Mouse (Mus musculus) erythroblast, embryonic 14.5 days (primary cell): ENCODE measurements around the gene Rnf114. TPM values are rescaled to one million over a fixed set of nuclear protein-coding genes. Genes with fewer than 3 reads are reported as not detected.

Experiments
- H3K27me3 ChIP-seq: 2 replicates; pipeline ENCODE4 v1.6.1; 2012; ENCODE audit warnings: inconsistent platforms; ENCODE audit not compliant: control insufficient read depth
- H3K36me3 ChIP-seq: 2 replicates; pipeline ENCODE4 v1.6.1; 2012; ENCODE audit warnings: mild to moderate bottlenecking, inconsistent platforms; ENCODE audit not compliant: control insufficient read depth
- H3K4me1 ChIP-seq: 2 replicates; pipeline ENCODE4 v1.6.1; 2012; ENCODE audit warnings: inconsistent platforms; ENCODE audit not compliant: control insufficient read depth
- H3K4me3 ChIP-seq: replicated peaks from 2 replicates; pipeline ENCODE3; 2012; ENCODE audit warnings: moderate library complexity, mild to moderate bottlenecking, inconsistent platforms
- H3K9me3 ChIP-seq: 2 replicates; pipeline ENCODE4 v1.6.1; 2012; ENCODE audit warnings: low read length, inconsistent platforms, mixed read lengths; ENCODE audit not compliant: control insufficient read depth
- GATA1 ChIP-seq: IDR thresholded peaks from 2 replicates; pipeline ENCODE4 v1.6.1; 2012; ENCODE audit warnings: low read length, inconsistent platforms, mixed read lengths
- TAL1 ChIP-seq: IDR thresholded peaks from 3 replicates; pipeline ENCODE4 v1.6.1; 2012; ENCODE audit warnings: low read length, inconsistent platforms, mixed read lengths
- polyA plus RNA-seq: library from polyadenylated mRNA; stranded (reverse); fragments of >175 nt; gene quantifications from 2 replicates; pipeline ENCODE4 v1.2.3, GENCODE M21; 2012

Rnf114 gene
- polyA plus RNA-seq, 1 experiment = 0.89 TPM

DNA sequence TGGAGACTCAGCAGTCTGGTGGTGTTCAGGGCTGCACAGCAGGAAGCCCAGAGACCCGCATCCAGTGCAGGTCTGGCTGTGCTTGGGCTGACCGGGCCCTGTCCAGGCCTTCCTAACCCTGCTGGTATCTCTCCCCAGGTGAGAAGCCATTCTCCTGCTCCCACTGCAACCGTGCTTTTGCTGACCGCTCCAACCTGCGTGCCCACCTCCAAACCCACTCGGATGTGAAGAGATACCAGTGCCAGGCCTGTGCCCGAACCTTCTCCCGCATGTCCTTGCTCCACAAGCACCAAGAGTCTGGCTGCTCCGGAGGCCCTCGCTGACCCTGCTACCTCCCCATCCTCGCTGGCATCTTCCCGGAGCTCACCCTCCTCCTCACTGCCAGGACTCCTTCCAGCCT lies 49.3 kb downstream of the Rnf114 start:
- no peaks in the 10 kb centered on the region; the same call in 1 of the 2 replicates for H3K36me3 ChIP-seq
- TF ChIP-seq TAL1 = no peak
- H3K27me3 ChIP-seq = peaks cover 52% of the 10 kb centered on the region
- H3K4me3 ChIP-seq = no peak overlapping the region
- peaks cover 7% of the 10 kb centered on the region for H3K4me1 ChIP-seq
- no peaks in the 10 kb centered on the region; the same call in 1 of the 2 replicates for H3K9me3 ChIP-seq

DNA sequence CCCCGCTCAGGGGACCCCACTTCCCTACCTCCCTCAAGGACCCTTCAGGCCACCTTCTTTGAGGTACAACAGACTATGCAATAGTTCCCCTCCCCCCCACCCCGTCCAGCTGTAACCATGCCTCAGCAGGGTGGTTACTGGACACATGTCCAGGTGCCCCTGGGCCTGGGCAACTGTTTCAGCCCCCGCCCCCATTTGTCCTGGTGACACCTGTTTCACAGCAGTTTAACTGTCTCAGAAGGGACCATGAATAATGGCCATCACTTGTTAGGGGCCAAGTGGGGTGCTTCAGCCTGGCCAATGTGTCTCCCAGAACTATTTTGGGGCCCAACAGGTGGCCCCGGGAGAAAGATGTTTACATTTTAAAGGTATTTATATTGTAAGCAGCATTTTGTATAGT lies 49.9 kb downstream of the Rnf114 start:
- no peak overlapping the region for H3K4me3 ChIP-seq
- H3K4me1 ChIP-seq = peaks cover 7% of the 10 kb centered on the region
- TF ChIP-seq TAL1 = no peak
- TF ChIP-seq GATA1 = no peak
- H3K27me3 ChIP-seq = peaks cover 46% of the 10 kb centered on the region
- no peaks in the 10 kb centered on the region; the same call in 1 of the 2 replicates for H3K9me3 ChIP-seq
- no peaks in the 10 kb centered on the region; the same call in 1 of the 2 replicates for H3K36me3 ChIP-seq

GRCm38 (mm10) chr2:167543121-167544003 lies 50.9 kb downstream of the Rnf114 start:
- H3K27me3 ChIP-seq = peaks cover 36% of the 10 kb centered on the region
- no peaks in the 10 kb centered on the region; the same call in 1 of the 2 replicates for H3K36me3 ChIP-seq
- TF ChIP-seq GATA1 (no peak), TAL1 (no peak)
- no peaks in the 10 kb centered on the region; the same call in 1 of the 2 replicates for H3K9me3 ChIP-seq
- no peaks in the 10 kb centered on the region for H3K4me1 ChIP-seq
- H3K4me3 ChIP-seq = no peak overlapping the region

GRCm38 (mm10) chr2:167544004-167544356 lies 51.5 kb downstream of the Rnf114 start:
- H3K4me1 ChIP-seq = no peaks in the 10 kb centered on the region
- peaks cover 30% of the 10 kb centered on the region for H3K27me3 ChIP-seq
- no peaks in the 10 kb centered on the region; the same call in 1 of the 2 replicates for H3K9me3 ChIP-seq
- no peak for TF ChIP-seq TAL1
- no peak for TF ChIP-seq GATA1
- no peaks in the 10 kb centered on the region; the same call in 1 of the 2 replicates for H3K36me3 ChIP-seq
- H3K4me3 ChIP-seq = no peak overlapping the region

DNA sequence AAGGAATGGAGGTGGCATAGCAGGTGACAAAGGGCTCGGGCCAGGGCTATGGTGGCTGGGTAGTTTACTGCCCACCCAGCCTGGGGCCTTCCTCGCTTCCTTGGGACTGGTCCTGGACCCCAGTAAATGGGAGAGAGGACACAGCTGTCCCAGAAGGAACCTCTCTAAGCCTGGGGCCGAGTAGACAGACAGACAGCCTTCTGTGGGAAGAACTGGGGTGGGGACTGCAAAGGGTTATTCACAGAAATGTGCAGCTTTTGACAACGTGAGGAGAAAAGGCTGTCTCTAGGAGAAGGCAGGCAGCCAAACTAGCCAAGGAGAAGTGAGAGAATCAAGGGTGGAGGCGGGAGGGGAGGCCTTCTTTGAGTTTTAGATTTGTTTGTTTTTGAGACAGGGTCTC lies 52.0 kb downstream of the Rnf114 start:
- TF ChIP-seq GATA1 (no peak), TAL1 (no peak)
- H3K27me3 ChIP-seq = peaks cover 25% of the 10 kb centered on the region
- no peak overlapping the region for H3K4me3 ChIP-seq
- H3K4me1 ChIP-seq = no peaks in the 10 kb centered on the region
- H3K36me3 ChIP-seq = no peaks in the 10 kb centered on the region; the same call in 1 of the 2 replicates
- H3K9me3 ChIP-seq = no peaks in the 10 kb centered on the region

DNA sequence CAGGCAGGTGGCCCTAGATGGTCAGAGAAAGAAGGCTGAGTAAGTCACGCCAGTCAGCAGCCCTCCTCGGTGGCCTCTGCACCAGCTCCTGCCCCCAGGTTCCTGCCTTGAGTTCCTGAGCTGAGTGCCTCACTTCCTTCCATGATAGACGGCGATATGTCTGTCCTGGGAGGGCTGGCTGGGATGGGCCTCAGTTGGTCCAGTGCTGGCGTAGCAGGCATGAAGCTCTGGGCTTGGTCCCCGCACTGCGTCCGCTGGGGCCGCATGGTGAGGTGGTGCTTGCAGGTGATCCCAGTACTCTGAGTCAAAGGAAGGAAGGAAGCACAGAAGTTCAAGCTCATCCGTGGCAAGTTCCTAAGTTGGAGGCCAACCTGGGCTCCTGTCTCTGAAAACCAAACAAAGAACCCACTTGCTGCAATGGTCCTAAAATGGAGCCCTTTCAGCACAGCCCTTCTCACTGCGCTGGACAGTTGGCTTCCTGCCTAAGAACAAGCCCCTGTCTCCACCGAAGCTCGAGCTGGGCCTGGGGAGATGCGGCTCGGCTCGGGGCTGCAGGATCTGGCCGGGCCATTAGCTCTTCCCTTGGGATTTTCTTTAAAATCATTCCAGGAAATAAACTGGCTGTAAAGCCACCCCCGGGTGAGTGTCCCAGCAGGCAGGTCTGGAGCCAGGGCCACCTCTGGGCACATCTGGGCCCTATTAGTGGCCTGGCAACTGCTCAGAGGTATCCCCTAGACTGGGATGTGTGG lies 54.2 kb downstream of the Rnf114 start:
- Histone ChIP-seq H3K4me1 (no peaks in the 10 kb centered on the region), H3K27me3 (peaks cover 5% of the 10 kb centered on the region), H3K9me3 (no peaks in the 10 kb centered on the region), H3K36me3 (no peaks in the 10 kb centered on the region; the same call in 1 of the 2 replicates), H3K4me3 (no peak overlapping the region)
- no peak for TF ChIP-seq TAL1
- no peak for TF ChIP-seq GATA1

DNA sequence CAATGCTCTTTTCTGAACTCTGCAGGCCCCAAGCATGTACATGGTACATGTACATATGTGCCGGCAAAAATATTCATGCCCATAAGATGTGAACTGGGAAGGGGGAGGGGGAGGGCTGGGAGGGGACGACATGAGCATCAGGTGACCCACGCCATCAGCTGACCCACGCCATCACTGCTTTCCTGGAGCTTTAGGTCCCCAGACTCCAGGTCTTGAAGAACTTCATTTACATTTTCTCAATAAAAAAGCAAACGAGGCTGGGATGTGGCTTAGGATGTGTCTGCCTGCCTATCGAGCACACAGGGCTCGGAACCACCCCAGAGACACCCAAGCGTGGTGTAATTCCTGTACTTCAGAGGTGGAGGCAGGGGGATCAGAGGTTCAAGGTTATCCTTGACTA lies 55.0 kb downstream of the Rnf114 start:
- TF ChIP-seq GATA1 (no peak), TAL1 (no peak)
- Histone ChIP-seq H3K4me3 (no peak overlapping the region), H3K36me3 (no peaks in the 10 kb centered on the region), H3K9me3 (no peaks in the 10 kb centered on the region), H3K4me1 (no peaks in the 10 kb centered on the region), H3K27me3 (no peaks in the 10 kb centered on the region; the same call in 1 of the 2 replicates)

DNA sequence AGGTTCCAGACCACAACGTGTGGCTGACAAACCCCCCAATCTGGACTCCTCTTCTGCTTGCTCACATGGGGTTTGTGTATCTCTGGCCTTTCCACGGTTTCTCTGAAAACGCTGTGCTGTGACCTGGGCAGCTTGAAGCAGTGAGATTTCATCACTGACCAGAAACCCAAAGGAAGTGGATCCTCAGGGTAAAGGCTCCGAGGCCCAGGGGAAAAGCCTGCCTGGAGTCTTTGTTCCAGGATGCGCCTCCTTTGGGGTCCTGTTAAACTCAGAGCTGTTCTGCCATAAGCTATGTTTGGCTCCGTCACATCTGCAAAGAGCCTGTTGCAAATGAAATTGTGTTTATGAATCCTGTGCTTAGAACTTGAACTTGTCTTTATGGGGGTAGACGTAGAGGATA lies 56.5 kb downstream of the Rnf114 start:
- no peaks in the 10 kb centered on the region for H3K9me3 ChIP-seq
- no peak for TF ChIP-seq TAL1
- no peak for TF ChIP-seq GATA1
- H3K27me3 ChIP-seq = peaks cover 2% of the 10 kb centered on the region; the same call in 1 of the 2 replicates
- H3K4me3 ChIP-seq = no peak overlapping the region
- no peaks in the 10 kb centered on the region for H3K36me3 ChIP-seq
- no peaks in the 10 kb centered on the region for H3K4me1 ChIP-seq

DNA sequence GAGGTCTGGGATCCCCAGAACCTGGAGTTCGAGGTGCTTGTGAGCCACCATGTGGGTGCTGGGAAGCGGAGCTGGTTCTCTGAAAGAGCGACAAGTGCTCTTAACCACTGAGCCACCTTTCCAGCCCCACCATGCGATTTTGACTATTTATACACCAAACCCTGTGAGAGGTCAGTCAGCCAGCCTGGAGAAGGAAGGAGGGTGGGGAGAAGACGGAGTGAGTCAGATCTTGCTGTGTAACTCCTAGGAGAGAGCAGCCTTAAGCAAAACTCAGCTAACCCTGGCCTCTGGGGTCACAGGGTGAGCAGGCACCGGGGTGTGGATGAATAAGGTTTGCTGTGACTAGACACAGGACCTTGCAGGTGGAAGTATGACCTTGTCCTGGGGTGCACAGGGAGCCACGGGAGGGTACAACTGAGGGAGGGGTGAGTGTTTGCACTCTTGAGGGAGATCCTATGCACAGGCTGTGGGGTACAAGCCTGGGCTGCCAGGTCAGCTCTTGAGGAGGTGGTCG lies 58.0 kb downstream of the Rnf114 start:
- H3K9me3 ChIP-seq = no peaks in the 10 kb centered on the region
- TF ChIP-seq GATA1 (no peak), TAL1 (no peak)
- peaks cover 2% of the 10 kb centered on the region; the same call in 1 of the 2 replicates for H3K27me3 ChIP-seq
- H3K4me1 ChIP-seq = no peaks in the 10 kb centered on the region
- H3K36me3 ChIP-seq = no peaks in the 10 kb centered on the region
- H3K4me3 ChIP-seq = no peak overlapping the region
